Mouse (Mus musculus): ENCODE data around the gene Tmub1.

Gene Tmub1

DNA sequence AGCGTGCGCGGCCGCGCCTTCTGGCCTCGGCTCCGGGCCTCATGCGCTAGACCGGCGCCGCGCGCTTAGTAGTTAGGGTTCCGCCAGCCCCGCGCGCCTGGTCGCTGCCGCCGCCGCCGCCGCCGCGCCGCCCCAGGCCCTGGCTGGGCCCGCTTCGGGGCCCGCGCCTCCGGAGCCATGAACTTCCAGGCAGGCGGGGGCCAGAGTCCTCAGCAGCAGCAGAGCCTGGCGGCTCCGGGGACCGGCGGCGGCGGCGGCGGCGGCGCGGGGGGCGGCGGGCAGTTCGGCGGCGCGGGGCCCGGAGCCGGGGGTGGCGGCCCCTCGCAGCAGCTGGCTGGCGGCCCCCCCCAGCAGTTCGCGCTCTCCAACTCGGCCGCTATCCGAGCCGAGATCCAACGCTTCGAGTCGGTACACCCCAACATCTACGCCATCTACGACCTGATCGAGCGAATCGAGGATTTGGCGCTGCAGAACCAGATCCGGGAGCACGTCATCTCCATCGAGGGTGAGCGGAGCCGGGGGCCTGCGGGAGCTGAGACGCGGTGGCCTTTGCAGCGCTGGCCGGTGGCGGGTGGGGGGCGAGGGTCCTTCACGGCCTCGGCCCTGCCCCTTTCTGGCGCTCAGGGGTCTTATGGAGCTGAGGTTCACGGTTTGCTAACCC, 4.5 kb upstream of the Tmub1 start, which contains the start of gene Agap3:
TSS of gene Agap3 (plus strand) at position 148 of the 661 bp plus-strand sequence.
- Histone ChIP-seq H3K4me3 (replicated peaks; ENCODE audit: low read length) (peak within 1 kb of the TSS; percentile 89), H3K27me3 (ENCODE audit: insufficient read depth, low read length) (peaks cover 38% of the 10 kb centered on the region), H3K9me3 (ENCODE audit: low read length) (no peaks in the 10 kb centered on the region), H3K36me3 (ENCODE audit: insufficient read depth, low read length) (peaks cover 17% of the 10 kb centered on the region; the same call in 1 of the 2 replicates), H3K4me1 (replicated peaks; ENCODE audit: low read depth, low read length) (peaks cover 56% of the 10 kb centered on the region)
- TF ChIP-seq POU5F1 (IDR thresholded peaks at IDR 0.05; ENCODE audit: borderline replicate concordance, low read length), result no peak
- no peak for TF ChIP-seq NANOG (IDR thresholded peaks at IDR 0.05; ENCODE audit: borderline replicate concordance, low read length)

DNA sequence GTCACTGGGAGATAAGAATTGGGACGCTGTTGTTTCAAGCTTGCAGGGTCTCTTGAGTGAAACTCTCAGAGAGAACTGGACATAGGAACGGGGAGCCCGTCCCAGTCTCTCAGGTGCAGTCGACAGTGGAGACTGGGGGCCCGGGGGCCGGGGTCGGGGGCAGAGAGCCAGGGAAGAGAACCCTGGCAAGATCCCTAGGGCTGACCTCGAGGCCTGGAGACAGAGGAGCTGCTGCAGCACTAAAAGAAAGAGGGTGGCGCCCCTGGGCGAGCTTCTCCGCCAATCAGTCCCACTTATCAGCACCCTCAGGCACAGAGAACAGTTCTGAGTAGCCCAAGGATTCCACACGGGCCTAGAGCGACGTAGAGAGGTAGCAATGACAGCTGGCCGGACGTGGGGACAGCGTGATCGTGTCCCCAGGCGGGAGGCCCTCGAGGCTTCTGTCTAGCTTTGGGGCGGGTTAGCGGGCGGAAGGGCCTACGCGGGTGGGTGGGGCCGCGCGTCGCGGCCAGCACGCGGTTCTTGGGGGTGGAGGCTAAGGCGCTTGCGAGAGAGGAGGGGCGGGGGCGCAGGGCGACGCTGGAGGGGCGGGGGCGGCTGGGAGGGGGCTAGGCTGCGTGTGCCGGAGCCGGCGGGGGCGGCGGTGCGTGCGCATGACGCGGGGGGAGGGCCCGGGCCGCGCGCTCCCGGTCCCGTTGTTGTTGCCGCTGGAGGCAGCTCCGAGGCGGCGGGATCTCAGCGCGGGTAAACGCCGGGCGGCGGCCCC, 3.8 kb upstream of the Tmub1 start:
- no peak for TF ChIP-seq NANOG (IDR thresholded peaks at IDR 0.05; ENCODE audit: borderline replicate concordance, low read length)
- TF ChIP-seq CTCF (conservative IDR thresholded peaks at IDR 0.05; ENCODE audit: low read length), result no peak
- no peak for TF ChIP-seq POU5F1 (IDR thresholded peaks at IDR 0.05; ENCODE audit: borderline replicate concordance, low read length)
- H3K4me3 ChIP-seq (replicated peaks; ENCODE audit: low read length), result peak overlapping the region; percentile 89
- H3K4me1 ChIP-seq (replicated peaks; ENCODE audit: low read depth, low read length), result peaks cover 61% of the 10 kb centered on the region
- H3K9me3 ChIP-seq (ENCODE audit: low read length), result no peaks in the 10 kb centered on the region
- peaks cover 13% of the 10 kb centered on the region; the same call in 1 of the 2 replicates for H3K36me3 ChIP-seq (ENCODE audit: insufficient read depth, low read length)
- peaks cover 38% of the 10 kb centered on the region for H3K27me3 ChIP-seq (ENCODE audit: insufficient read depth, low read length)

DNA sequence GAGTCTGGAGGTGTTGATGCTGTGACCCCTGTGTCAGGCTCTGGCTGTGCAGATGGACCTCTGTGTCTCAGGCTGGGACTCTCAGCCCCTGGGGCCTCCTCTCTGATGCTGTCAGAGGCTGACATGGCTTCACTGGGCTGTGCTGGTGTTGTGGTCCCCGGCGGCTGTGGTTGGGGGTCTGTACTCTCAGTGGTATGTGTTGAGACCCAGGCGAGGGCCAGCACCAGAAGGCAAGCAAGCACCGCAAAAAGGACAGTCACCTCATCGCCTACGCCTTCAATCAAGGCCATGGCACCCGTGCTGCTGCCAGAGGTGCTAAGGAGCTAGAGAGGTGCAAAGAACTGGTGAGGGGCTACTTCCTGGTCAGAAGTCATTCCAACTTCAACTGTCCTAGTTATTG, 1.0 kb downstream of the Tmub1 start:
- peaks cover 25% of the 10 kb centered on the region for H3K36me3 ChIP-seq (ENCODE audit: insufficient read depth, low read length)
- no peak for TF ChIP-seq POU5F1 (IDR thresholded peaks at IDR 0.05; ENCODE audit: borderline replicate concordance, low read length)
- no peak for TF ChIP-seq CTCF (conservative IDR thresholded peaks at IDR 0.05; ENCODE audit: low read length)
- TF ChIP-seq NANOG (IDR thresholded peaks at IDR 0.05; ENCODE audit: borderline replicate concordance, low read length), result no peak
- H3K9me3 ChIP-seq (ENCODE audit: low read length), result no peaks in the 10 kb centered on the region
- peaks cover 62% of the 10 kb centered on the region for H3K4me1 ChIP-seq (replicated peaks; ENCODE audit: low read depth, low read length)
- peak overlapping the region; percentile 81 for H3K4me3 ChIP-seq (replicated peaks; ENCODE audit: low read length)
- peaks cover 23% of the 10 kb centered on the region for H3K27me3 ChIP-seq (ENCODE audit: insufficient read depth, low read length)

DNA sequence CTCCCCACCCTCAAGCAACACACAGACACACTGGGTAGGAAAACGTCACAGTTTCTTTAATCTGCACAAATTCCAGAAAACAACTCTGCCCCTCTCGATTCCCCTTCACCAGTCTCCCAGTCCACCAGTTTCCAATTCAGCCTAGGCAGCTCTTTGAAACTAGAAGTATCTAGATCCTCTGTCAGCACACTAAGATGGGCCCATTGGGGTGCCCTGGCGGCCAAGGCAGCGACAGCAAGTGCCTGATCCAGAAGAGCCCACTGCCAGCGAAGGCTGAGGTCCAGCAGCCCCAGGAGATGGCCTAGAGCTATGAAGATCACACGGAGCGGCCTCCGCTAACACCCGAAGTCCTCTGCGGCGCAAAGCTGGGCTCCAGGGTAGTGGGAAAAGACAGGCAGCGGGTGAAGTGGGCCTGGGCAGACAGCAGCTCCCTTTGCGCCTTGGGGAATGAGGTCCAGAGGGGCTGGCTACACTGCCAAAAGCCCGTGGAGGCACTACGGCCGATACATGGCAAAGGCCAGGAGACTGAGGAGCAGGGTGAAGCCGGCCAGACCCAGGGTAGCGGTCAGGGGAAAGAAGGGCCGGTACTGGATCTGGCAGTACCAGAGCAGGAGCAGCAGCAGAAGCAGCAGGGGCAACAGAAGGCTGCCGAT, 2.1 kb downstream of the Tmub1 start:
- H3K4me3 ChIP-seq (replicated peaks; ENCODE audit: low read length), result peak overlapping the region; percentile 98
- H3K36me3 ChIP-seq (ENCODE audit: insufficient read depth, low read length), result peaks cover 36% of the 10 kb centered on the region
- no peak for TF ChIP-seq POU5F1 (IDR thresholded peaks at IDR 0.05; ENCODE audit: borderline replicate concordance, low read length)
- no peak for TF ChIP-seq CTCF (conservative IDR thresholded peaks at IDR 0.05; ENCODE audit: low read length)
- TF ChIP-seq NANOG (IDR thresholded peaks at IDR 0.05; ENCODE audit: borderline replicate concordance, low read length), result no peak
- H3K27me3 ChIP-seq (ENCODE audit: insufficient read depth, low read length), result peaks cover 18% of the 10 kb centered on the region
- peaks cover 67% of the 10 kb centered on the region for H3K4me1 ChIP-seq (replicated peaks; ENCODE audit: low read depth, low read length)
- H3K9me3 ChIP-seq (ENCODE audit: low read length), result no peaks in the 10 kb centered on the region

DNA sequence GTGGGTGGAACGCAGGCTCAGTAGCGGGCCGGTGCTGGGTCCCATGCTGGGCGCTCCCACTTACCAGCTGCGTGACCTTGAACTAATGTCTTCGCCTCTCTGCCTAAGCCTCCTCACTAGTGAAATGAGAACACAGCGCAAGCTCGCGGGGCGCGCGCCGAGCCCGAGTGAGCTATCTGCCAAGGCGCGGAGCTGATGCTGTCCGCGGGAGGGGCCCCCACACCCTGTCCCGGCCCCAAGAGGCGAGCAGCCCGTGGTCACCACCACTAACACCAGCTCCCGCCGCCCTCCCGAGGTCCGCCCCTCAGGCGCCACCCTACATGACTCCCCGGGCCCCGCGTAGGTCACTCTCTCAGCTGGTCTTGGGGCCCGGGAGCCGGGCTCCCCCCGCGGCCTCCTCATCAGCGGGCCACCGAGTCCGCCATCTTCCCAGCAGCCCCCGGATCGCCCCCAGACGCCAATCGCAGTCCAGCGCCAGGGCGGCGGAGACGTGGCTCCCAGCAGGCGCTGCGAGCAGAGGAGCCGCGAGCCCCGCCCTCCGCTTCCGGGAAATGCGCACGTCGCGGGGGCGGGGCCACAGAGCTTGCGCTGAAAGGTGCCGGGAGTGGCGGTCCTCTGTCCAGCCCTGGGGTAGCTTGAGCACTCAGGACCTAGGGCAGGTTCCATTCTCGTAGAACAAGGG, 2.8 kb downstream of the Tmub1 start, which contains the start of gene Fastk:
TSS of gene Fastk (minus strand) at position 542 of the 682 bp plus-strand sequence.
- Histone ChIP-seq H3K4me1 (replicated peaks; ENCODE audit: low read depth, low read length) (peaks cover 73% of the 10 kb centered on the region), H3K4me3 (replicated peaks; ENCODE audit: low read length) (peak within 1 kb of the TSS; percentile 98), H3K27me3 (ENCODE audit: insufficient read depth, low read length) (peaks cover 11% of the 10 kb centered on the region), H3K9me3 (ENCODE audit: low read length) (no peaks in the 10 kb centered on the region), H3K36me3 (ENCODE audit: insufficient read depth, low read length) (peaks cover 42% of the 10 kb centered on the region)
- TF ChIP-seq NANOG (IDR thresholded peaks at IDR 0.05; ENCODE audit: borderline replicate concordance, low read length), result no peak
- TF ChIP-seq CTCF (conservative IDR thresholded peaks at IDR 0.05; ENCODE audit: low read length), result no peak
- no peak for TF ChIP-seq POU5F1 (IDR thresholded peaks at IDR 0.05; ENCODE audit: borderline replicate concordance, low read length)

DNA sequence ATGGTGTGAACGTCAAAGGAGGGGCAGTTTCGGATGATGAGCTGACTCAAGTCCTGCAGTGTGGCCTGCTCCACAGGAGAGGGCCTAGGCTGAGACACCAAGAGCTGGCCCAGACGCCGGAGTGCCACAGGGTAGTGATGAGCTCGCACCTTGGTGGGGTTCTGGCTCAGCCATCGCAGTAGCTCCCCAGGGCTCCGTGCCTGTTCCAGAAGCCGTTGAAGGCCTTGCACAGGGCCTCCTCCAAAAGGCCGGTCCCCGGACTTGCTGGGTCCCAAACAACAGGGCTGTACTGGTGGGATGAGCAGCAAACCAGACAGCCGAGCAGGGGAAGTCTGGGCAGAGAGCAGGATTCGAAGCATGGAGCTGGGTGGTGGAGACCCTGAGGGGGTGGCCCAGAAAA, 3.7 kb downstream of the Tmub1 start:
- peak overlapping the region; percentile 98 for H3K4me3 ChIP-seq (replicated peaks; ENCODE audit: low read length)
- no peaks in the 10 kb centered on the region for H3K9me3 ChIP-seq (ENCODE audit: low read length)
- TF ChIP-seq POU5F1 (IDR thresholded peaks at IDR 0.05; ENCODE audit: borderline replicate concordance, low read length) (no peak), NANOG (IDR thresholded peaks at IDR 0.05; ENCODE audit: borderline replicate concordance, low read length) (no peak), CTCF (conservative IDR thresholded peaks at IDR 0.05; ENCODE audit: low read length) (no peak)
- H3K27me3 ChIP-seq (ENCODE audit: insufficient read depth, low read length), result peaks cover 6% of the 10 kb centered on the region; the same call in 1 of the 2 replicates
- peaks cover 51% of the 10 kb centered on the region for H3K36me3 ChIP-seq (ENCODE audit: insufficient read depth, low read length)
- peaks cover 78% of the 10 kb centered on the region for H3K4me1 ChIP-seq (replicated peaks; ENCODE audit: low read depth, low read length)

DNA sequence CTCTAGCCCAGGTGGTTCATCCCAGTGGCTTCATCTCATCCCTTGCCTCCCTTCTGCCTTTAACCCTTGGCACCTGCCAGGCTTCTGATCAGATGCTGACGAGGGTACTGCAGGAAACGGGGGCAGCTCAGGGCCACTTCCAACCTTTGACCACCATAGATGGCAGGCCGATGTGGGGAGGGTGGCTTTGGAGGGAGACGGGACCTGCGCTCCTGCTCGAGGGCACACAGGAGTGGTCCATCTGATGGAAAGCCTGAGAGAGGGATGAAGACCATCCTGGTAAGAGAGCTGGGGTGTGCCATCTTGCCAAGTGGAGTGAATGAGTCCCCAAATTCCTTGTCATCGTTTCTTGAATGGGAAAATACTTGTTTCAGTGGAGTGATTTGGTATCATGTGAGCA, 4.5 kb downstream of the Tmub1 start:
- Histone ChIP-seq H3K9me3 (ENCODE audit: low read length) (no peaks in the 10 kb centered on the region), H3K4me3 (replicated peaks; ENCODE audit: low read length) (0 out of 2 replicates have a peak overlapping the region, but pooled peaks have one; percentile 98), H3K4me1 (replicated peaks; ENCODE audit: low read depth, low read length) (peaks cover 76% of the 10 kb centered on the region), H3K36me3 (ENCODE audit: insufficient read depth, low read length) (peaks cover 56% of the 10 kb centered on the region), H3K27me3 (ENCODE audit: insufficient read depth, low read length) (no peaks in the 10 kb centered on the region)
- TF ChIP-seq POU5F1 (IDR thresholded peaks at IDR 0.05; ENCODE audit: borderline replicate concordance, low read length) (no peak), CTCF (conservative IDR thresholded peaks at IDR 0.05; ENCODE audit: low read length) (no peak), NANOG (IDR thresholded peaks at IDR 0.05; ENCODE audit: borderline replicate concordance, low read length) (no peak)
